Mouse (Mus musculus) brain, embryonic 14.5 days (tissue): ENCODE results near the gene Lingo1.

Experiments used
- CTCF ChIP-seq: fragments of 200-500 bp; IDR thresholded peaks from 2 replicates; pipeline ENCODE4 v1.5.1; 2012; ENCODE audit warnings: inconsistent platforms, mild to moderate bottlenecking, moderate library complexity, borderline replicate concordance; ENCODE audit not compliant: insufficient read depth, insufficient read length; ENCODE audit errors: extremely low read depth
- POLR2A ChIP-seq: fragments of 200-500 bp; IDR thresholded peaks from 2 replicates; pipeline ENCODE4 v1.6.1; 2012; ENCODE audit warnings: mild to moderate bottlenecking, inconsistent platforms, borderline replicate concordance; ENCODE audit not compliant: poor library complexity, insufficient read depth, insufficient read length, severe bottlenecking; ENCODE audit errors: extremely low read depth

- no peak for TF ChIP-seq CTCF
- TF ChIP-seq POLR2A: no peak
Measured at GRCm38 (mm10) chr9:56716565-56716964, 79.7 kb downstream of the Lingo1 start.
